Mouse (Mus musculus): Measurements from ENCODE around the gene Fam181b. TPM values are rescaled to one million over a fixed set of nuclear protein-coding genes. Genes with fewer than 3 reads are reported as not detected.
A peak's percentile ranks its signal among the peaks of the same experiment; 100 is the strongest.

Fam181b gene
- polyA plus RNA-seq (2016; fragmentation: Nextera tagmentation; extraction: Ambion mirVana) = 44.6 and 46.6 TPM in 2 replicates

- H3K4me2 ChIP-seq (replicated peaks) = peak within 1 kb of the TSS; percentile 74
- H3K27ac ChIP-seq = peak within 1 kb of the TSS; percentile 89
- peak within 1 kb of the TSS; percentile 81 for H3K4me3 ChIP-seq
- H3K9ac ChIP-seq = peak within 1 kb of the TSS; percentile 88
- peak; percentile 97 for ATAC-seq (ENCODE audit: low FRiP score)
- H3K36me3 ChIP-seq = no peaks in the 10 kb centered on the region
- no peaks in the 10 kb centered on the region for H3K9me3 ChIP-seq (replicated peaks)
- WGBS = under 1% methylated on average over 83 of the region's 96 CpGs
- H3K4me1 ChIP-seq = peaks cover 12% of the 10 kb centered on the region
- H3K27me3 ChIP-seq = no peaks in the 10 kb centered on the region
Observed at GRCm38 (mm10) chr7:93079785-93080730, at the start of gene Fam181b. Fam181b (plus strand) TSS chr7:93079865.

GRCm38 (mm10) chr7:93037763-93038471 lies 41.7 kb upstream of the Fam181b start:
- ATAC-seq (ENCODE audit: low FRiP score) = peak; percentile 80
- H3K27ac ChIP-seq = peak overlapping the region; percentile 52
- no peaks in the 10 kb centered on the region for H3K36me3 ChIP-seq
- H3K4me3 ChIP-seq = no peak overlapping the region
- H3K9me3 ChIP-seq (replicated peaks) = no peaks in the 10 kb centered on the region
- no peaks in the 10 kb centered on the region for H3K27me3 ChIP-seq
- no peak overlapping the region for H3K9ac ChIP-seq
- WGBS = 15% methylated on average over 5 of the region's 5 CpGs
- H3K4me1 ChIP-seq = peaks cover 11% of the 10 kb centered on the region; the same call in 1 of the 2 replicates
- no peak overlapping the region for H3K4me2 ChIP-seq (replicated peaks)

- H3K9me3 ChIP-seq (replicated peaks) = no peaks in the 10 kb centered on the region
- no peak overlapping the region for H3K4me2 ChIP-seq (replicated peaks)
- 17% methylated on average over 1 of the region's 1 CpGs for WGBS
- no peaks in the 10 kb centered on the region for H3K36me3 ChIP-seq
- H3K4me1 ChIP-seq = peaks cover 11% of the 10 kb centered on the region; the same call in 1 of the 2 replicates
- no peaks in the 10 kb centered on the region for H3K27me3 ChIP-seq
- no peak overlapping the region for H3K4me3 ChIP-seq
- H3K27ac ChIP-seq = peak overlapping the region; percentile 52
- H3K9ac ChIP-seq = no peak overlapping the region
- ATAC-seq (ENCODE audit: low FRiP score) = peak; percentile 64
Observed at GRCm38 (mm10) chr7:93038472-93038828, 41.2 kb upstream of the Fam181b start.

DNA sequence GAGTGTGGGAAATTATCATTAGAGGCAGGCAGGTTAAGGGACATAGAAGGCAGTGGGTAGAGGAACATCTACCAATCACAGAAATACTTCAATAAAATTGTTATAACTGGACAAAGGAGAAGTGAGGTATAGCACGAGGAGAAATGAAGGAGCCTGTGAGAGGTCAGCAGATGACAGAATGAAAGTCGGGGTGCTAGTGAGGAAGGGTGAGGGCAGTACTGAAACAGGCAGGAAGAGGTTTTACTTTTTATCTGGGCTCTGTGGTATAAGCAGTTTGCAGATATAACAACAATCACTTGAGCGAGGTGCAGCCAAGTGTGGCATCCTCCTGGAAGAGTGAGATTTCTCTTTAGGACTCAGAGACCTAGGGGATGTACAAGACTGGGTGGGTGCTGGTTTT lies 40.1 kb upstream of the Fam181b start:
- no peak overlapping the region for H3K4me3 ChIP-seq
- 83% methylated on average over 3 of the region's 3 CpGs for WGBS
- no peaks in the 10 kb centered on the region for H3K27me3 ChIP-seq
- no peak overlapping the region for H3K27ac ChIP-seq
- peaks cover 11% of the 10 kb centered on the region; the same call in 1 of the 2 replicates for H3K4me1 ChIP-seq
- no peaks in the 10 kb centered on the region for H3K9me3 ChIP-seq (replicated peaks)
- H3K4me2 ChIP-seq (replicated peaks) = no peak overlapping the region
- ATAC-seq (ENCODE audit: low FRiP score) = no peak
- H3K9ac ChIP-seq = no peak overlapping the region
- H3K36me3 ChIP-seq = no peaks in the 10 kb centered on the region

GRCm38 (mm10) chr7:93044359-93044758 lies 35.3 kb upstream of the Fam181b start:
- H3K9ac ChIP-seq = no peak overlapping the region
- 53% methylated on average over 3 of the region's 3 CpGs for WGBS
- H3K27ac ChIP-seq = no peak overlapping the region
- 0 out of 2 replicates have a peak, but pooled peaks cover 3% of the 10 kb centered on the region for H3K4me1 ChIP-seq
- H3K27me3 ChIP-seq = no peaks in the 10 kb centered on the region
- H3K36me3 ChIP-seq = no peaks in the 10 kb centered on the region
- no peak overlapping the region for H3K4me3 ChIP-seq
- no peaks in the 10 kb centered on the region for H3K9me3 ChIP-seq (replicated peaks)
- ATAC-seq (ENCODE audit: low FRiP score) = peak; percentile 46; the same call in 1 of the 2 replicates
- no peak overlapping the region for H3K4me2 ChIP-seq (replicated peaks)

GRCm38 (mm10) chr7:93044788-93045187 lies 34.9 kb upstream of the Fam181b start:
- Histone ChIP-seq H3K9ac (no peak overlapping the region), H3K4me3 (no peak overlapping the region), H3K27ac (no peak overlapping the region), H3K36me3 (no peaks in the 10 kb centered on the region), H3K4me1 (0 out of 2 replicates have a peak, but pooled peaks cover 3% of the 10 kb centered on the region), H3K9me3 (replicated peaks) (no peaks in the 10 kb centered on the region), H3K4me2 (replicated peaks) (no peak overlapping the region), H3K27me3 (no peaks in the 10 kb centered on the region)
- 82% methylated on average over 1 of the region's 1 CpGs for WGBS
- no peak for ATAC-seq (ENCODE audit: low FRiP score)

- Histone ChIP-seq H3K27ac (no peak overlapping the region), H3K36me3 (no peaks in the 10 kb centered on the region), H3K9me3 (replicated peaks) (peaks cover 7% of the 10 kb centered on the region; the same call in 1 of the 2 replicates), H3K4me3 (no peak overlapping the region), H3K4me1 (peaks cover 8% of the 10 kb centered on the region), H3K27me3 (no peaks in the 10 kb centered on the region), H3K9ac (no peak overlapping the region), H3K4me2 (replicated peaks) (no peak overlapping the region)
- ATAC-seq (ENCODE audit: low FRiP score) = no peak
Observed at GRCm38 (mm10) chr7:93060831-93061230, 18.8 kb upstream of the Fam181b start.

DNA sequence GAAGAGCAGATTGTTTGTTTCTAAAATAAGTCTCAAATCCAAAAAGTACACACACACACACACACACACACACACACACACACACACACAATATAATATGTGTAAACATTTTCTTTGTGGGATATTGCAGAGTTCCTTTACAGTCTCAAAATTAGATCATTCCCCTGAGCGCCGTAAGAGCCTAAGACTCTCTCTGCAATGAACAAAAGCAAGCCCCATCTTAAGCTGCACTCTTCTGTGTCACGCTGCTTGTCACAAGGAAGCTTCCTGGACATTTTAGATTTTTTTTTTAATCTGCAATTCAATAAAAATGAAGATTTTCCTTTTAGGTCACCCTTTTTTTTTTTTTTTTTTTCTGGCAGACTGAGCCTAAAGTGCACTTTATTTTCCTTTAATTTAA lies 17.9 kb upstream of the Fam181b start:
- no peak overlapping the region for H3K9ac ChIP-seq
- H3K4me2 ChIP-seq (replicated peaks) = no peak overlapping the region
- ATAC-seq (ENCODE audit: low FRiP score) = peak; percentile 72
- no peak overlapping the region for H3K4me3 ChIP-seq
- H3K9me3 ChIP-seq (replicated peaks) = peaks cover 7% of the 10 kb centered on the region; the same call in 1 of the 2 replicates
- WGBS = 38% methylated on average over 3 of the region's 3 CpGs
- H3K27ac ChIP-seq = peak overlapping the region; percentile 79
- H3K36me3 ChIP-seq = no peaks in the 10 kb centered on the region
- peaks cover 8% of the 10 kb centered on the region for H3K4me1 ChIP-seq
- H3K27me3 ChIP-seq = no peaks in the 10 kb centered on the region

- Histone ChIP-seq H3K4me3 (no peak overlapping the region), H3K9ac (no peak overlapping the region), H3K36me3 (no peaks in the 10 kb centered on the region), H3K27ac (peak overlapping the region; percentile 79), H3K27me3 (no peaks in the 10 kb centered on the region), H3K4me2 (replicated peaks) (peak overlapping the region; percentile 17), H3K9me3 (replicated peaks) (peaks cover 7% of the 10 kb centered on the region; the same call in 1 of the 2 replicates), H3K4me1 (peaks cover 8% of the 10 kb centered on the region)
- peak; percentile 94 for ATAC-seq (ENCODE audit: low FRiP score)
- 6% methylated on average over 6 of the region's 6 CpGs for WGBS
Observed at GRCm38 (mm10) chr7:93062189-93062588, 17.5 kb upstream of the Fam181b start.

DNA sequence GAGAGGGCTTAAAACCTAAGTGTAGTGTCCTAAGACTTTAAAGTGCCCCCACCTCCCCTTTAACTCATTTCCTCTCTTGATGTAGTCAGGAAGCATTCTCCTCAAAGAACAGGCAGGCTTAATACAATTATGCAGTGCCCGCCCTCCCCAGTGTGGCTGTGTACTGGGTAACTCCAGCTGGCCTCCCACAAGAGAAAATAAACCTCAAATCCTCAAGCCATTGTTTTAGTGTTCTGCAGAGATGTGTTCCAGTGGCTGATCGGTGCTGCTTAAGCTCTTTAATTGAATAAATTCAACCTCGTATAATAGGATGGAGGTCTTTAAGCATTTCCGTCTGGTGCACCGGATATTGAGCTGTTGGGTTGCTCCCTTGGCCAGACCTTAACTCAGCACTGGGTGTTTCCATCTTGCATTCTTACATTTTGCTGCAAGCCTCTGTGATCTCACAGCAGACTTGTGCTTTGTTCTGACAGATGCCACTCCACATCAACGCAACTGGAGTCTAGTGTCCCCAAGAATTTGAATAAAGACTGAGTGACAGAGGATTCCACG lies 12.1 kb upstream of the Fam181b start:
- Histone ChIP-seq H3K4me3 (no peak overlapping the region), H3K27ac (no peak overlapping the region), H3K4me2 (replicated peaks) (no peak overlapping the region), H3K9ac (no peak overlapping the region), H3K9me3 (replicated peaks) (peaks cover 7% of the 10 kb centered on the region; the same call in 1 of the 2 replicates), H3K4me1 (peaks cover 4% of the 10 kb centered on the region), H3K27me3 (no peaks in the 10 kb centered on the region), H3K36me3 (no peaks in the 10 kb centered on the region)
- WGBS = 57% methylated on average over 7 of the region's 7 CpGs
- ATAC-seq (ENCODE audit: low FRiP score) = no peak

GRCm38 (mm10) chr7:93076435-93076960 lies 3.2 kb upstream of the Fam181b start:
- WGBS = 7% methylated on average over 6 of the region's 6 CpGs
- no peaks in the 10 kb centered on the region for H3K36me3 ChIP-seq
- H3K4me3 ChIP-seq = no peak overlapping the region
- H3K4me1 ChIP-seq = peaks cover 5% of the 10 kb centered on the region
- no peak overlapping the region for H3K4me2 ChIP-seq (replicated peaks)
- H3K9me3 ChIP-seq (replicated peaks) = no peaks in the 10 kb centered on the region
- H3K27me3 ChIP-seq = no peaks in the 10 kb centered on the region
- ATAC-seq (ENCODE audit: low FRiP score) = no peak
- no peak overlapping the region for H3K9ac ChIP-seq
- no peak overlapping the region for H3K27ac ChIP-seq

DNA sequence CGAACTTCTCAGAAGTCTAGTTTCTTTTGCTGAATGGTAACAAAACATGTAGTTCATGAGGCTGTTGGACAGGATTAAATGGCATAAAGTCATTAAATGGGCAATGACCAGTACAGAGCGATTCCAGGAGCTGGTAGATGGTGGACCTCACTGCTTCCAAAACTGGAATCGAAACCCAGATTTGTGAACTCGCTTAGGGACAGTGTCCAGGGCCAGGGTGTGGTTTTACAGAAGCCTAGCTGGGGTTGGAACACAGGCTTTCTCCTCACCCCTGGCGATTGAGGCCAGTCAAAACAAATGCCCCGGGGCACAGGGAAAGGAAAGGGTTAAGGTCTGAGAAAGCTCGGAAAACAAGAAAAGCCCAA lies 263 bp upstream of the Fam181b start:
- 16% methylated on average over 7 of the region's 7 CpGs for WGBS
- peak overlapping the region; percentile 88; the same call in 1 of the 2 replicates for H3K9ac ChIP-seq
- H3K4me2 ChIP-seq (replicated peaks) = peak overlapping the region; percentile 74
- H3K36me3 ChIP-seq = no peaks in the 10 kb centered on the region
- peak; percentile 46 for ATAC-seq (ENCODE audit: low FRiP score)
- H3K27me3 ChIP-seq = no peaks in the 10 kb centered on the region
- H3K4me3 ChIP-seq = peak overlapping the region; percentile 81
- no peak overlapping the region for H3K27ac ChIP-seq
- H3K9me3 ChIP-seq (replicated peaks) = no peaks in the 10 kb centered on the region
- peaks cover 12% of the 10 kb centered on the region for H3K4me1 ChIP-seq
